Mouse (Mus musculus) olfactory bulb, adult 2 months (tissue): ENCODE measurements at regions not wholly inside any gene's neighbourhood (a gene's known extent, or its start where the extent isn't known, plus 50 kb on each side); places are given as distances from the start of the nearest gene placed in this dataset.

Source experiments
- CTCF ChIP-seq: fragments of 200-500 bp; IDR thresholded peaks from 2 replicates; pipeline ENCODE4 v1.5.1; 2012; ENCODE audit warnings: low read depth, mild to moderate bottlenecking, low read length, moderate library complexity; ENCODE audit not compliant: insufficient read depth
- POLR2A ChIP-seq: fragments of 200-500 bp; IDR thresholded peaks from 2 replicates; pipeline ENCODE4 v1.6.1; 2012; ENCODE audit warnings: mild to moderate bottlenecking, low read depth, low read length, moderate library complexity; ENCODE audit not compliant: insufficient read depth

GRCm38 (mm10) chr16:78121668-78122067 is 179.6 kb upstream of the Cxadr start:
- no peak for TF ChIP-seq POLR2A
- no peak for TF ChIP-seq CTCF
